Comparison of ENCODE assay signal across 9 mouse cellular contexts in genomic region chr10:5227395-5228076, GRCm38 (mm10).
DNase-seq lines count a peak whose midpoint lies in the region; ATAC-seq and TF ChIP-seq lines count a peak whose summit lies in the region.
"Had no signal": no experiment of that assay in that cellular context is flagged by ENCODE, and none has a peak within 500 bp of the region (broad histone marks: within the 10 kb centered on the region; RNA-seq: fewer than 3 reads in every experiment).

No protein-coding gene starts in this region.

- no peak overlapping the region for H3K9ac ChIP-seq in midbrain, postnatal 0 days (replicated peaks; ENCODE audit: low read length, poor library complexity, severe bottlenecking)
- no peak overlapping the region for H3K9ac ChIP-seq in midbrain, embryonic 14.5 days (replicated peaks; ENCODE audit: low read length)
- H3K9ac ChIP-seq in midbrain, embryonic 16.5 days (ENCODE audit: low read depth, low read length), result no peak overlapping the region
- H3K9ac ChIP-seq: neural tube, embryonic 13.5 days had no signal

- H3K36me3 ChIP-seq in midbrain, postnatal 0 days (ENCODE audit: insufficient read depth, low read length), result peaks cover 16% of the 10 kb centered on the region
- H3K36me3 ChIP-seq in midbrain, embryonic 14.5 days (ENCODE audit: control insufficient read depth, insufficient read depth, low read length), result no peaks in the 10 kb centered on the region
- H3K36me3 ChIP-seq in midbrain, embryonic 16.5 days (ENCODE audit: control insufficient read depth, insufficient read depth, low read length), result peaks cover 2% of the 10 kb centered on the region; the same call in 1 of the 2 replicates
- H3K36me3 ChIP-seq: neural tube, embryonic 13.5 days had no signal

- H3K4me3 ChIP-seq in midbrain, postnatal 0 days (ENCODE audit: low read depth, low read length), result no peak overlapping the region
- H3K4me3 ChIP-seq in midbrain, embryonic 14.5 days (replicated peaks; ENCODE audit: low read depth, low read length), result no peak overlapping the region
- no peak overlapping the region for H3K4me3 ChIP-seq in gastrocnemius, adult 2 months
- no peak overlapping the region for H3K4me3 ChIP-seq in midbrain, embryonic 16.5 days (ENCODE audit: low read depth, low read length)
- H3K4me3 ChIP-seq: neural tube, embryonic 13.5 days had no signal

- DNase-seq in adrenal gland, adult 2 months, result peak; percentile 13
- no peak for DNase-seq in adrenal gland, postnatal 4 days (ENCODE audit: low spot score in 2 of 2)
- DNase-seq in midbrain, postnatal 0 days (ENCODE audit: low spot score), result no peak
- DNase-seq in midbrain, embryonic 14.5 days, result no peak
- DNase-seq in gastrocnemius, adult 2 months, result peak; percentile 64
- DNase-seq in natural killer cell, adult 2 months (ENCODE audit: low spot score in 2 of 2), result peak; percentile 4 to 8
- DNase-seq in neural tube, embryonic 10.5 days (ENCODE audit: extremely low spot score, low spot score), result no peak

- no peak overlapping the region for H3K4me2 ChIP-seq in midbrain, postnatal 0 days (ENCODE audit: low read depth, low read length, poor library complexity, severe bottlenecking)
- no peak overlapping the region for H3K4me2 ChIP-seq in midbrain, embryonic 14.5 days (ENCODE audit: low read length)
- no peak overlapping the region for H3K4me2 ChIP-seq in midbrain, embryonic 16.5 days (ENCODE audit: low read length)
- H3K4me2 ChIP-seq: neural tube, embryonic 13.5 days had no signal

- H3K27ac ChIP-seq in midbrain, postnatal 0 days (ENCODE audit: low read depth, low read length), result no peak overlapping the region
- H3K27ac ChIP-seq in midbrain, embryonic 14.5 days (replicated peaks; ENCODE audit: low read depth, low read length), result no peak overlapping the region
- no peak overlapping the region for H3K27ac ChIP-seq in gastrocnemius, adult 2 months
- H3K27ac ChIP-seq in midbrain, embryonic 16.5 days (ENCODE audit: low read length), result no peak overlapping the region
- H3K27ac ChIP-seq: neural tube, embryonic 13.5 days had no signal

- H3K9me3 ChIP-seq in midbrain, postnatal 0 days (ENCODE audit: low read length), result no peaks in the 10 kb centered on the region
- H3K9me3 ChIP-seq in midbrain, embryonic 14.5 days (ENCODE audit: control insufficient read depth, low read length), result no peaks in the 10 kb centered on the region
- no peaks in the 10 kb centered on the region for H3K9me3 ChIP-seq in midbrain, embryonic 16.5 days (replicated peaks; ENCODE audit: control insufficient read depth, low read length, poor library complexity, severe bottlenecking)
- H3K9me3 ChIP-seq: neural tube, embryonic 13.5 days had no signal

- no peaks in the 10 kb centered on the region for H3K4me1 ChIP-seq in midbrain, postnatal 0 days (ENCODE audit: insufficient read depth, low read length)
- no peaks in the 10 kb centered on the region for H3K4me1 ChIP-seq in midbrain, embryonic 14.5 days (ENCODE audit: control insufficient read depth, insufficient read depth, low read length)
- no peaks in the 10 kb centered on the region for H3K4me1 ChIP-seq in midbrain, embryonic 16.5 days (ENCODE audit: control insufficient read depth, insufficient read depth, low read length)
- H3K4me1 ChIP-seq: neural tube, embryonic 13.5 days had no signal

- 83% methylated on average over 20 of the region's 20 CpGs for WGBS in midbrain, postnatal 0 days
- 82% methylated on average over 20 of the region's 20 CpGs for WGBS in midbrain, embryonic 14.5 days
- WGBS in midbrain, embryonic 16.5 days, result 82% methylated on average over 20 of the region's 20 CpGs

- no peak for ATAC-seq in midbrain, postnatal 0 days (ENCODE audit: low FRiP score)
- ATAC-seq in midbrain, embryonic 14.5 days (ENCODE audit: low FRiP score, low TSS enrichment), result no peak
- ATAC-seq in midbrain, embryonic 16.5 days, result no peak

- intact Hi-C loops in gastrocnemius, adult 2 months (cut with DNase I), result no loop called here

- H3K27me3 ChIP-seq in midbrain, postnatal 0 days (ENCODE audit: insufficient read depth, low read length), result no peaks in the 10 kb centered on the region
- no peaks in the 10 kb centered on the region for H3K27me3 ChIP-seq in midbrain, embryonic 14.5 days (ENCODE audit: control insufficient read depth, insufficient read depth, low read length)
- H3K27me3 ChIP-seq in midbrain, embryonic 16.5 days (ENCODE audit: control insufficient read depth, insufficient read depth, low read depth, low read length), result no peaks in the 10 kb centered on the region
- H3K27me3 ChIP-seq: neural tube, embryonic 13.5 days had no signal

- peak; percentile 20; the same call in 1 of the 2 replicates for TF ChIP-seq CTCF in midbrain, postnatal 0 days (IDR thresholded peaks at IDR 0.05)
- TF ChIP-seq CTCF in gastrocnemius, adult 2 months (IDR thresholded peaks at IDR 0.05), result peak; percentile 63

Comparison
In these comparisons a context has a peak if more than half of its experiments do, and no peak if none do; other contexts are left out.
1. DNase-seq: peak in adrenal gland, adult 2 months (single experiment), gastrocnemius, adult 2 months (single experiment) and natural killer cell, adult 2 months (2 of 2); none in adrenal gland, postnatal 4 days (0 of 2), midbrain, postnatal 0 days (single experiment), midbrain, embryonic 14.5 days (single experiment) and neural tube, embryonic 10.5 days (single experiment).